Mouse (Mus musculus) midbrain, embryonic 13.5 days (tissue): Measurements from ENCODE around the gene Dvl2. TPM values are rescaled to one million over a fixed set of nuclear protein-coding genes. Genes with fewer than 3 reads are reported as not detected.
A peak's percentile ranks its signal among the peaks of the same experiment; 100 is the strongest.

Source experiments
- microRNA counts: library from miRNA; unstranded; fragments of <30 nt; microRNA quantifications from one replicate; lab custom pipeline; 2016
- microRNA-seq: library from miRNA; unstranded; fragments of <30 nt; microRNA quantifications from one replicate; pipeline ENCODE4, GENCODE M21; 2016
- polyA plus RNA-seq: library from polyadenylated mRNA; unstranded; fragments of >200 nt; fragmentation: Nextera tagmentation; extraction: Ambion mirVana; gene quantifications from 2 replicates; pipeline ENCODE4 v1.2.1, GENCODE M21; 2015

Gene Dvl2
- polyA plus RNA-seq, 1 experiment from 2014 or later: 35.4 TPM

MicroRNA genes within 50 kb of the gene (microRNA counts, 519-probe panel; counts per million panel counts)
- microRNA mmu-miR-324-3p (lab: Ali Mortazavi, UCI) (110 counts per million, percentile 56 among the panel's probes with 10 or more counts), microRNA mmu-miR-324-5p (lab: Ali Mortazavi, UCI) (4,004 counts per million, percentile 75 among the panel's probes with 10 or more counts)

Small RNA genes within 50 kb of the gene (microRNA-seq; reads per million reads assigned to microRNA genes)
- not detected for gene Gm44349
- gene Mir324: 4,299 reads per million, percentile 90 among the genes with 10 or more reads in this experiment

Other genes with a start within 250 kb of the Dvl2 start
- gene Polr2a, start 242.0 kb upstream of the Dvl2 start, polyA plus RNA-seq: 22.7 and 24.9 TPM in 2 replicates
- 0.31 TPM in 1 of 2 replicates, not detected in the other for gene Slc35g3, start 238.6 kb upstream of the Dvl2 start, polyA plus RNA-seq
- 2.9 and 3.2 TPM in 2 replicates for gene Zbtb4, start 234.7 kb upstream of the Dvl2 start, polyA plus RNA-seq
- 0.83 and 0.85 TPM in 2 replicates for gene Chrnb1, start 204.7 kb upstream of the Dvl2 start, polyA plus RNA-seq
- gene Fgf11, start 198.7 kb upstream of the Dvl2 start, polyA plus RNA-seq: 3.4 and 4.4 TPM in 2 replicates
- 0.44 and 0.52 TPM in 2 replicates for gene Tmem102, start 195.0 kb upstream of the Dvl2 start, polyA plus RNA-seq
- not detected in 2 replicates for gene Gm39566, start 185.3 kb upstream of the Dvl2 start, polyA plus RNA-seq
- gene Spem2, start 182.1 kb upstream of the Dvl2 start, polyA plus RNA-seq: not detected in 2 replicates
- 0.51 and 0.64 TPM in 2 replicates for gene Spem1, start 178.4 kb upstream of the Dvl2 start, polyA plus RNA-seq
- gene Nlgn2, start 162.8 kb upstream of the Dvl2 start, polyA plus RNA-seq: 20.5 and 21.3 TPM in 2 replicates
- gene Tmem256, start 162.1 kb upstream of the Dvl2 start, polyA plus RNA-seq: 329 and 331 TPM in 2 replicates
- 55.0 and 56.3 TPM in 2 replicates for gene Plscr3, start 154.2 kb upstream of the Dvl2 start, polyA plus RNA-seq
- 0.27 and 0.31 TPM in 2 replicates for gene Tnk1, start 141.9 kb upstream of the Dvl2 start, polyA plus RNA-seq
- not detected in 2 replicates for gene Tmem95, start 122.6 kb upstream of the Dvl2 start, polyA plus RNA-seq
- 1.3 and 1.7 TPM in 2 replicates for gene Kctd11, start 119.2 kb upstream of the Dvl2 start, polyA plus RNA-seq
- gene Acap1, start 105.1 kb upstream of the Dvl2 start, polyA plus RNA-seq: 0.37 and 0.48 TPM in 2 replicates
- 16.1 and 17.1 TPM in 2 replicates for gene 2810408A11Rik, start 99.6 kb upstream of the Dvl2 start, polyA plus RNA-seq
- 18.6 and 19.8 TPM in 2 replicates for gene Neurl4, start 99.5 kb upstream of the Dvl2 start, polyA plus RNA-seq
- 81.9 and 87.0 TPM in 2 replicates for gene Gps2, start 86.7 kb upstream of the Dvl2 start, polyA plus RNA-seq
- gene Eif5a, start 78.6 kb upstream of the Dvl2 start, polyA plus RNA-seq: 1,160 and 1,188 TPM in 2 replicates
- gene Ybx2, start 64.8 kb upstream of the Dvl2 start, polyA plus RNA-seq: 3.9 and 4.2 TPM in 2 replicates
- 4.3 and 4.4 TPM in 2 replicates for gene Slc2a4, start 52.4 kb upstream of the Dvl2 start, polyA plus RNA-seq
- gene Cldn7, start 35.8 kb upstream of the Dvl2 start, polyA plus RNA-seq: 0.32 and 1.1 TPM in 2 replicates
- 22.9 and 23.8 TPM in 2 replicates for gene Ctdnep1, start 19.4 kb upstream of the Dvl2 start, polyA plus RNA-seq
- gene Elp5, start 18.1 kb upstream of the Dvl2 start, polyA plus RNA-seq: 156 and 158 TPM in 2 replicates
- 611 and 625 TPM in 2 replicates for gene Gabarap, start 9.5 kb upstream of the Dvl2 start, polyA plus RNA-seq
- gene Phf23, start 4.8 kb upstream of the Dvl2 start, polyA plus RNA-seq: 74.2 and 82.2 TPM in 2 replicates
- gene Acadvl, start 14.8 kb downstream of the Dvl2 start, polyA plus RNA-seq: 48.4 and 51.7 TPM in 2 replicates
- gene Dlg4, start 16.3 kb downstream of the Dvl2 start, polyA plus RNA-seq: 34.9 and 37.2 TPM in 2 replicates
- 0.97 and 1.1 TPM in 2 replicates for gene Asgr1, start 53.5 kb downstream of the Dvl2 start, polyA plus RNA-seq
- not detected in 2 replicates for gene Asgr2, start 92.0 kb downstream of the Dvl2 start, polyA plus RNA-seq
- 0.39 and 0.66 TPM in 2 replicates for gene Mgl2, start 129.7 kb downstream of the Dvl2 start, polyA plus RNA-seq
- 0.59 TPM in 2 replicates for gene Clec10a, start 155.6 kb downstream of the Dvl2 start, polyA plus RNA-seq
- 1.9 and 2.4 TPM in 2 replicates for gene Slc16a11, start 212.2 kb downstream of the Dvl2 start, polyA plus RNA-seq
- 17.7 and 18.7 TPM in 2 replicates for gene Slc16a13, start 220.5 kb downstream of the Dvl2 start, polyA plus RNA-seq
- 3.9 and 4.3 TPM in 2 replicates for gene Bcl6b, start 229.2 kb downstream of the Dvl2 start, polyA plus RNA-seq
- gene 0610010K14Rik, start 237.3 kb downstream of the Dvl2 start, polyA plus RNA-seq: 193 and 201 TPM in 2 replicates
- gene Gm21988, start 239.2 kb downstream of the Dvl2 start, polyA plus RNA-seq: 15.0 and 15.8 TPM in 2 replicates
- 289 and 304 TPM in 2 replicates for gene Rnasek, start 239.2 kb downstream of the Dvl2 start, polyA plus RNA-seq